Mouse (Mus musculus) hindbrain, embryonic 10.5 days (tissue): ENCODE measurements around the gene Aoc2. TPM values are rescaled to one million over a fixed set of nuclear protein-coding genes. Genes with fewer than 3 reads are reported as not detected.
"Not testable (repeated sequence)": the region's sequence is repeated elsewhere in the genome, so short reads cannot be mapped to it uniquely, and the experiment has no call there.

Source experiments
- DNase-seq: peaks from one replicate; pipeline ENCODE4 v3.0.0-alpha.2; 2017; ENCODE audit warnings: low spot score
- H3K27ac ChIP-seq: fragments of 300-500 bp; sonication (generic); 2 replicates; pipeline ENCODE4 v1.5.1; 2016; ENCODE audit warnings: mild to moderate bottlenecking, moderate library complexity
- H3K27me3 ChIP-seq: fragments of 300-500 bp; sonication (generic); 2 replicates; pipeline ENCODE4 v1.6.1; 2016; ENCODE audit warnings: mild to moderate bottlenecking; ENCODE audit not compliant: poor library complexity, insufficient read depth, severe bottlenecking
- H3K36me3 ChIP-seq: fragments of 300-500 bp; sonication (generic); 2 replicates; pipeline ENCODE4 v1.6.1; 2016; ENCODE audit warnings: mild to moderate bottlenecking, moderate library complexity
- H3K4me1 ChIP-seq: fragments of 300-500 bp; sonication (generic); replicated peaks from 2 replicates; pipeline ENCODE4 v1.6.1; 2016; ENCODE audit warnings: mild to moderate bottlenecking
- H3K4me3 ChIP-seq: fragments of 300-500 bp; sonication (generic); 2 replicates; pipeline ENCODE4 v1.5.1; 2016; ENCODE audit warnings: mild to moderate bottlenecking, moderate library complexity
- H3K9me3 ChIP-seq: fragments of 300-500 bp; sonication (generic); 2 replicates; pipeline ENCODE4 v1.6.1; 2016; ENCODE audit warnings: mild to moderate bottlenecking, moderate library complexity
- WGBS: fragments of 180-500 bp; shearing (Covaris S2); methylation state at CpG from one replicate; pipeline ENCODE4 v1.1.7; 2016; 5-methylcytosine and 5-hydroxymethylcytosine counted together
- polyA plus RNA-seq: library from polyadenylated mRNA; unstranded; fragments of >200 nt; fragmentation: Nextera tagmentation; extraction: Ambion mirVana; gene quantifications from 2 replicates; pipeline ENCODE4 v1.2.1, GENCODE M21; 2016

Aoc2 gene
- polyA plus RNA-seq, 1 experiment from 2014 or later = 1.5 TPM

DNA sequence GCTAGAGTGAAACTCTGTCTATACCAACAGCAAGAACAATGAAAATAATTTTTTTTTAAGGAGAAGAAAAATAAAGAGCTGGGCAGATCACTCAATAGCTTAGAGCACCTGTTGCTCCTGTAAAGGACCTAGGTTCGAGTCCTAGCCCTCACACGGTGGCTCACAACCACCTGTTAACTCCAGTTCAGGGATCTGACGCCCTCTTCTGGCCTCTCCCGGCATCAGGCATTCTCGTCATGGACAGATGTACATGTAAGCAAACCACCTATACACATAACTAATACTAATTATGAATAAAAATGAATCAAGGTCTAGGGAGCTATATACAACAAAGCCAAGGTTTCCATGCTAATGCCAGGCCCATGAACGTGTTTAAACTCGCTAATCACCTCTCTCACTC lies 24.0 kb upstream of the Aoc2 start:
- H3K9me3 ChIP-seq = no peaks in the 10 kb centered on the region
- H3K36me3 ChIP-seq = peaks cover 38% of the 10 kb centered on the region
- no peak overlapping the region for H3K27ac ChIP-seq
- 68% methylated on average over 7 of the region's 7 CpGs for WGBS
- peaks cover 18% of the 10 kb centered on the region for H3K4me1 ChIP-seq
- no peaks in the 10 kb centered on the region for H3K27me3 ChIP-seq
- peak overlapping the region; percentile 89 for H3K4me3 ChIP-seq
- no peak for DNase-seq

GRCm38 (mm10) chr11:101301299-101302003 lies 23.4 kb upstream of the Aoc2 start:
- no peak for DNase-seq
- no peaks in the 10 kb centered on the region for H3K27me3 ChIP-seq
- peak overlapping the region; percentile 89 for H3K4me3 ChIP-seq
- peaks cover 18% of the 10 kb centered on the region for H3K4me1 ChIP-seq
- H3K36me3 ChIP-seq = peaks cover 33% of the 10 kb centered on the region
- peak overlapping the region; percentile 88 for H3K27ac ChIP-seq
- no peaks in the 10 kb centered on the region for H3K9me3 ChIP-seq
- WGBS = 14% methylated on average over 26 of the region's 26 CpGs

- DNase-seq = peak; percentile 96
- peaks cover 18% of the 10 kb centered on the region for H3K4me1 ChIP-seq
- peak within 1 kb of the TSS; percentile 88 for H3K27ac ChIP-seq
- no peaks in the 10 kb centered on the region for H3K9me3 ChIP-seq
- H3K4me3 ChIP-seq = peak within 1 kb of the TSS; percentile 89
- 7% methylated on average over 39 of the region's 39 CpGs for WGBS
- peaks cover 27% of the 10 kb centered on the region for H3K36me3 ChIP-seq
- no peaks in the 10 kb centered on the region; the same call in 1 of the 2 replicates for H3K27me3 ChIP-seq
Observed at GRCm38 (mm10) chr11:101302004-101302798, 22.7 kb upstream of the Aoc2 start, which contains the start of gene Becn1. Gene Becn1, minus strand, starts transcription at chr11:101302286.

DNA sequence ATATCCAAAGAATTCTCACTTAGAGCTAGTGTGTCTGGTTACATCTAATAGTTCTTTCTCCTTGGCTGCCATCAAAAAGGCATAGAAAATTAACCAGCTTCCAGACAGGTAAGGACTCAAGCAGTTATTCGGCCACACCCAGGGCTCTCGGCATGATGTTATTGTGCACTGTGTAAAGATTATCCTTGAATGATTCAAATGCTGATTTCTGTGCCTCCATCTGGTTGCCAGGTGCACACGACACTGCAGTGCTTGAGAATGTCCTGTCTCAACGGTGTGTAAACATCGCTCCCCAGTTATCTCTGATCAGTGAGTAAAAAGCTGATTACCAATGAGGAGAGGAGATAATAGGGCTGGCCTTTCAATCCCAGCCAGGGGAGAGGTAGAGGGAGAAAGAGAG lies 17.1 kb upstream of the Aoc2 start:
- Histone ChIP-seq H3K36me3 (no peaks in the 10 kb centered on the region), H3K27me3 (peaks cover 4% of the 10 kb centered on the region; the same call in 1 of the 2 replicates), H3K27ac (no peak overlapping the region), H3K9me3 (no peaks in the 10 kb centered on the region), H3K4me1 (no peaks in the 10 kb centered on the region), H3K4me3 (no peak overlapping the region)
- no peak for DNase-seq
- 45% methylated on average over 5 of the region's 5 CpGs for WGBS

GRCm38 (mm10) chr11:101311083-101311482 lies 13.8 kb upstream of the Aoc2 start:
- 91% methylated on average over 3 of the region's 3 CpGs for WGBS
- Histone ChIP-seq H3K27ac (no peak overlapping the region), H3K36me3 (no peaks in the 10 kb centered on the region), H3K4me3 (no peak overlapping the region), H3K9me3 (no peaks in the 10 kb centered on the region), H3K4me1 (0 out of 2 replicates have a peak, but pooled peaks cover 3% of the 10 kb centered on the region), H3K27me3 (peaks cover 4% of the 10 kb centered on the region; the same call in 1 of the 2 replicates)
- no peak for DNase-seq

DNA sequence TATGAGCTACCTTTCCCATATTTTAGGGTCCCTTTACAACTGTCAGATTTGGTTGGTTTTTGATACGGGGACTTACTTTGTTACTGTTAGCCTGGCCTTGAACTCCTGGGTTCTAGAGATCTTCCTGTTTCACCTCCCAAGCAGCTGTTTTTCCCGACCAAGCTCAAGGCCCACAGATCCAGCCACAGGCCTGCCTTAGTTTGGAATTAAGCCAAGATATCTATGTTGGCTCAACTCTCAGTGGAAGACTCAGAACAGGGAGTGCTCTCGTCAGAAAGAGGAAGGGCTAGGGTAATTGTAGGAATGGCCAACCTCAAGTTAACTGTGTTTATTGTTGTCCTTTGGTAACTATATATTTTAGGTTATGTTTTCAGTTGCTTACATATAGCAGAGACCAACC lies 12.7 kb upstream of the Aoc2 start:
- Histone ChIP-seq H3K4me1 (peaks cover 9% of the 10 kb centered on the region), H3K27me3 (peaks cover 4% of the 10 kb centered on the region; the same call in 1 of the 2 replicates), H3K4me3 (no peak overlapping the region), H3K36me3 (no peaks in the 10 kb centered on the region), H3K27ac (no peak overlapping the region), H3K9me3 (no peaks in the 10 kb centered on the region)
- 81% methylated on average over 3 of the region's 3 CpGs for WGBS
- no peak for DNase-seq

DNA sequence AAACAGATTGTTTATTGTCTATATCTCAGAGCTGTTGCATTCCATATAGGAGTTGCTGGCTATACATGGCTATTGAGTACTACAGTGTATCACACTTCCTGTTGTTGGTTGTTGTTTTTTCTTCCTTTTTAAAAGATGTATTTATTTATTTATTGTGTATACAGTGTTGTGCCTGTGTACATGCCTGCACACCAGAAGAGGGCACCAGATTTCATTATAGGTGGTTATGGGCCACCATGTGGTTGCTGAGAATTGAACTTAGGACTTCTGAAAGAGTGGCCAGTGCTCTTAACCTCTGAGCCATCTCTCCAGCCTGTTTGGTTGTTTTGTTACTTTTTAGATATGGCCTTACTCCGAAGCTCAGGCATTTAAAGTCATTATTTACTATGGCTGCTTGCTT lies 10.3 kb upstream of the Aoc2 start:
- no peak for DNase-seq
- Histone ChIP-seq H3K27ac (no peak overlapping the region), H3K36me3 (peaks cover 20% of the 10 kb centered on the region), H3K4me1 (peaks cover 17% of the 10 kb centered on the region), H3K4me3 (no peak overlapping the region), H3K9me3 (no peaks in the 10 kb centered on the region), H3K27me3 (no peaks in the 10 kb centered on the region)
- 100% methylated on average over 1 of the region's 1 CpGs for WGBS

DNA sequence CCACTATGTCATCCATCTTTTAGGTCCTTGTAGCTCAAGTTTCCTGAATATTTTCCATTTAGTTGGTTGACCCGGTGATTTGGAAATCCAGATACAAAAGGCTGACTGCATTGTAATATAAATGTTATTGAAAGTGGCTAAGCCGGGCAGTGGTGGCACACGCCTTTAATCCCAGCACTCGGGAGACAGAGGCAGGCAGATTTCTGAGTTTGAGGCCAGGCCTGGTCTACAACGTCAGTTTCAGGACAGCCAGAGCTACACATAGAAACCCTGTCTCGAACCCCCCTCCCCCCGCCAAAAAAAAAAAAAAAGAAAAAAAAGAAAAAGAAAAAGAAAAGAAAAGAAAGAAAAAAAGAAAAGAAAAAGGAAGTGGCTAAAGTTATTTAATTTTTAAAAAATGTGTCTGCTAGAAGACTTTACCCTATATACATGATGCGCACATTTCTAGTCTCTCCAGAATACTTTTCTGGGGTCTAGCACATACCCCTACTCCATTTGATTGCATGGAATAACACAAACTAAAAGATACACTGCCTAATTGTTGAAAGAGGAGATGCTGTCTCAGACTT lies 9.7 kb upstream of the Aoc2 start:
- H3K4me3 ChIP-seq = peak overlapping the region; percentile 94
- no peaks in the 10 kb centered on the region for H3K9me3 ChIP-seq
- 83% methylated on average over 8 of the region's 8 CpGs for WGBS
- DNase-seq = no peak
- peaks cover 17% of the 10 kb centered on the region for H3K4me1 ChIP-seq
- H3K36me3 ChIP-seq = peaks cover 26% of the 10 kb centered on the region
- peak overlapping the region; percentile 90 for H3K27ac ChIP-seq
- H3K27me3 ChIP-seq = no peaks in the 10 kb centered on the region

GRCm38 (mm10) chr11:101315665-101316500 lies 9.0 kb upstream of the Aoc2 start, which contains the start of gene Psme3:
Gene Psme3, plus strand, starts transcription at chr11:101316213.
- H3K9me3 ChIP-seq = no peaks in the 10 kb centered on the region
- H3K4me3 ChIP-seq = peak within 1 kb of the TSS; percentile 94
- H3K27me3 ChIP-seq = no peaks in the 10 kb centered on the region
- under 1% methylated on average over 62 of the region's 62 CpGs for WGBS
- peaks cover 17% of the 10 kb centered on the region for H3K4me1 ChIP-seq
- peak; percentile 96 for DNase-seq
- peaks cover 33% of the 10 kb centered on the region for H3K36me3 ChIP-seq
- H3K27ac ChIP-seq = peak within 1 kb of the TSS; percentile 90

DNA sequence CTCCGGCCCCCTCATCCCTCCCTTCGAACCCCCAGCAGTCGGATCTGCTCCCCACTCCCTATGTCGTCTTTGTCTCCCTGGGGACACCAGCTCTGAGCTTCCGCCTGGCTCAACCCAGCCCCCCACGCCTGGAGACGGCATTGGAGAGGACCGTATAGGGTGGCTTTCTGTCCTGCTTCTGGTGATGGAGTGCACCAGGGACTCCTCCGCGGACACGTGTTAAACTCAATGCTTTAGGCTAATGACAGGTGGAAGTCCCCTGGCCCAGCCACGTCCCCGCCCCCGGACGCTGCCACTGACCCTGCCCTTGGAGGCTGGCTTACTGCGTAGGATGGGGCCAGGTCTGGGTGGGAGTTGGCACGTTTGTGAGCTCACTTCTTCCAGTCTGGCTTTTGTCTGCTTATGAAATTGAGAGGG lies 8.4 kb upstream of the Aoc2 start:
- DNase-seq = no peak
- Histone ChIP-seq H3K4me1 (peaks cover 17% of the 10 kb centered on the region), H3K36me3 (peaks cover 39% of the 10 kb centered on the region), H3K27me3 (no peaks in the 10 kb centered on the region), H3K9me3 (no peaks in the 10 kb centered on the region), H3K27ac (peak overlapping the region; percentile 90), H3K4me3 (peak overlapping the region; percentile 94)
- under 1% methylated on average over 17 of the region's 17 CpGs for WGBS

DNA sequence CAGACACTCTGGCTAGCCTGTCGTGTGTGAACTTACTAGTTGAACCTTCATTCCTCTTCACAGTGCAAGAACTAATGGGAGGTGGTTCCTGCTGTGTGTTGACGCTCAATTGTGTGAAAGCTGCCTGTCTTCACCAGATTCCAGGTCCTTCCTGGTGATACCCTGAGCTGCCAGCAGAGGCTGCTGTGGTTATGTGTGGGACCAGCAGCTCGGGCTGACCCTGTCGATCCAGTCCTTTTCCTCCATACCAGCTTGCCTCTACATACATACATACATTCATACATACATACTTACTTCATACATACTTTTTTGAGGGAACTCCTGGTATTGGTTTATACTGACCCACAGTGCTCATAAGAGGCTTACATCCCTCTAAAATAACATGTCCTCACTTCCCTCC lies 1.3 kb upstream of the Aoc2 start:
- peak; percentile 75 for DNase-seq
- H3K4me1 ChIP-seq = no peaks in the 10 kb centered on the region; the same call in 1 of the 2 replicates
- H3K9me3 ChIP-seq = no peaks in the 10 kb centered on the region
- no peak overlapping the region for H3K27ac ChIP-seq
- 19% methylated on average over 4 of the region's 4 CpGs for whole genome bisulfite sequencing
- H3K27me3 ChIP-seq = no peaks in the 10 kb centered on the region
- H3K4me3 ChIP-seq = no peak overlapping the region; the same call in 1 of the 2 replicates
- peaks cover 86% of the 10 kb centered on the region for H3K36me3 ChIP-seq

- not testable (repeated sequence) for H3K9me3 ChIP-seq, DNase-seq, H3K27ac ChIP-seq, H3K4me3 ChIP-seq, H3K27me3 ChIP-seq, H3K4me1 ChIP-seq
- WGBS = 92% methylated on average over 11 of the region's 11 CpGs
- H3K36me3 ChIP-seq = peaks cover 75% of the 10 kb centered on the region
Observed at GRCm38 (mm10) chr11:101325201-101325600, 338 bp downstream of the Aoc2 start.
